Mouse (Mus musculus) forebrain, postnatal 0 days (tissue): ENCODE results near the gene Epha6. TPM values are rescaled to one million over a fixed set of nuclear protein-coding genes. Genes with fewer than 3 reads are reported as not detected.

Experiments
- ATAC-seq: fragments of 200-750 bp; cut with Nextera tagmentation; 2 replicates; pipeline ENCODE4 v1.8.0; 2017; ENCODE audit warnings: mild to moderate bottlenecking, moderate library complexity
- DNase-seq: peaks from one replicate; pipeline ENCODE4 v3.0.0-alpha.2; 2015
- H3K27ac ChIP-seq: fragments of 300-500 bp; sonication (generic); 2 replicates; pipeline ENCODE4 v1.5.1; 2014; ENCODE audit warnings: low read depth, mild to moderate bottlenecking, antibody characterized with exemption, low read length, moderate library complexity, mixed read lengths
- H3K27me3 ChIP-seq: fragments of 300-500 bp; sonication (generic); 2 replicates; pipeline ENCODE4 v1.6.1; 2014; ENCODE audit warnings: mild to moderate bottlenecking, low read length, mixed read lengths; ENCODE audit not compliant: insufficient read depth
- H3K36me3 ChIP-seq: fragments of 300-500 bp; sonication (generic); 2 replicates; pipeline ENCODE4 v1.6.1; 2014; ENCODE audit warnings: mild to moderate bottlenecking, moderate library complexity; ENCODE audit not compliant: insufficient read depth
- H3K4me1 ChIP-seq: fragments of 300-500 bp; sonication (generic); 2 replicates; pipeline ENCODE4 v1.6.1; 2014; ENCODE audit warnings: antibody characterized with exemption; ENCODE audit not compliant: insufficient read depth
- H3K4me2 ChIP-seq: fragments of 300-500 bp; sonication (generic); 2 replicates; pipeline ENCODE4 v1.6.1; 2014; ENCODE audit warnings: low read depth, mild to moderate bottlenecking, moderate library complexity
- H3K4me3 ChIP-seq: fragments of 300-500 bp; sonication (generic); 2 replicates; pipeline ENCODE4 v1.5.1; 2014; ENCODE audit warnings: low read depth, low read length, mixed read lengths
- H3K9ac ChIP-seq: fragments of 300-500 bp; sonication (generic); 2 replicates; pipeline ENCODE4 v1.6.1; 2014; ENCODE audit warnings: mild to moderate bottlenecking
- H3K9me3 ChIP-seq: fragments of 300-500 bp; sonication (generic); 2 replicates; pipeline ENCODE4 v1.6.1; 2016; ENCODE audit warnings: low read length
- CTCF ChIP-seq: sonication (generic); IDR thresholded peaks from 2 replicates; pipeline ENCODE4 v1.5.1; 2016; ENCODE audit warnings: antibody characterized with exemption, control low read depth, low read depth
- WGBS: fragments of 180-500 bp; shearing (Covaris S2); extraction: QIAGEN DNeasy Blood & Tissue Kit; methylation state at CpG from one replicate; pipeline ENCODE4 v1.1.7; 2014; 5-methylcytosine and 5-hydroxymethylcytosine counted together
- polyA plus RNA-seq: library from polyadenylated mRNA; unstranded; fragments of >200 nt; fragmentation: Nextera tagmentation; extraction: Ambion mirVana; gene quantifications from 2 replicates; pipeline ENCODE4 v1.2.1, GENCODE M21; 2015
- total RNA-seq: library from RNA; depleted of rRNA; stranded (reverse); fragments of >200 nt; gene quantifications from 2 replicates; pipeline ENCODE4 v1.2.3, GENCODE M21; 2014

Epha6 gene
- total and polyA plus RNA-seq, 2 experiments from 2014 or later: 8.1 to 29.3 TPM

DNA sequence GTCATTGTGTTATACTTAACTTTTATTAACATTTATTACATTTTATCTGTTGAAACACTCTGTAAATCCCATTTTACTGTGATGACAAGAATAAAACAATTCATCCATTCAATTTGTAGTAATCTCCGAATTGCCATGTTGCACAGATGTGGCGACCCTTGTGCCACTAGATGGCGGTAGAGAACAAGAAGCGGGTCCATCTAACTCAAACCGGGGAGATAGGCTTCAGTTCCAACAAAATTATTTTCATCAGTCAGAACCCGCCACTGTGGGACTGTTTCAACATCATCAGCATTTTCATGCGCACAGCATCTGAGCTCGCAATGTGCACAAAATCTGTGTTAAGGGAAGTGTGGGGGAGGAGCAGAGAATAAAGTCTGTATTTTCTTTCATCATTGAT lies 921.9 kb downstream of the Epha6 start:
- ATAC-seq (peak; percentile 95), DNase-seq (peak; percentile 92)
- peak; percentile 98 for TF ChIP-seq CTCF
- Histone ChIP-seq H3K27ac (no peak overlapping the region), H3K4me1 (no peaks in the 10 kb centered on the region), H3K9me3 (no peaks in the 10 kb centered on the region), H3K4me2 (peak overlapping the region; percentile 24; the same call in 1 of the 2 replicates), H3K36me3 (no peaks in the 10 kb centered on the region), H3K9ac (no peak overlapping the region), H3K4me3 (no peak overlapping the region), H3K27me3 (no peaks in the 10 kb centered on the region)
- WGBS: under 1% methylated on average over 8 of the region's 8 CpGs

DNA sequence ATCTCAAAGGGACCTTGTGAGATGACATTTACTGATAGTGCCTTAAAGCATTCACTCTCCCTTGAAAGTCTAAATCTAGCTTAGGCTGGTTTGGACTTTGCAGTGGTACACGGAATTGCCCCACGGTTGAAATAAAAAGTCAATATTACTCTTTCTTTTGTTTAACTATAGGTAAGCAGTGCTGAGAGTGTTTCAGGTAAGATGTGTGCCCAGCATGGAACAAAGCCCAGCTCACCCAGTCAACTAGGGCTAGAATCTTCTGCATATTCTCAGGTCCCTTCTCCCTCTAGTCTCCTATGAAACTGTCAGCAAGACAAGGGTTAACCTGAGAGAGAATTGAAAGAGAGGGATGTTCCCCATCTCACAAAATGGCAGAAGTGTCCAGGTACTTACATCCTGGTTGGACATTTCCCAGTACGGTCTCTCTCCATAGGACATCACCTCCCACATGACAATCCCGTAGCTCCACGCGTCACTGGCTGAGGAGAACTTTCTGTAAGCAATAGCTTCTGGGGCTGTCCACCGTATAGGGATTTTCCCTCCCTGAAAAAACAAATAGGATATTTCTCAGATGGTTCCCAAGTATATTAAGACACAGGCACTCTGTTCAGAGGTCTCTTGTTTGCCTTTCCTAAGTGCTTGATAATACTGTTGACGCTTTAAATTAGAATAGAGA lies 923.0 kb downstream of the Epha6 start:
- no peaks in the 10 kb centered on the region for H3K4me1 ChIP-seq
- WGBS: 84% methylated on average over 8 of the region's 8 CpGs
- no peak overlapping the region for H3K27ac ChIP-seq
- no peak overlapping the region for H3K9ac ChIP-seq
- TF ChIP-seq CTCF: no peak
- no peak overlapping the region for H3K4me3 ChIP-seq
- H3K27me3 ChIP-seq: no peaks in the 10 kb centered on the region
- H3K9me3 ChIP-seq: no peaks in the 10 kb centered on the region
- H3K36me3 ChIP-seq: no peaks in the 10 kb centered on the region
- no peak for DNase-seq
- no peak overlapping the region for H3K4me2 ChIP-seq
- no peak for ATAC-seq

DNA sequence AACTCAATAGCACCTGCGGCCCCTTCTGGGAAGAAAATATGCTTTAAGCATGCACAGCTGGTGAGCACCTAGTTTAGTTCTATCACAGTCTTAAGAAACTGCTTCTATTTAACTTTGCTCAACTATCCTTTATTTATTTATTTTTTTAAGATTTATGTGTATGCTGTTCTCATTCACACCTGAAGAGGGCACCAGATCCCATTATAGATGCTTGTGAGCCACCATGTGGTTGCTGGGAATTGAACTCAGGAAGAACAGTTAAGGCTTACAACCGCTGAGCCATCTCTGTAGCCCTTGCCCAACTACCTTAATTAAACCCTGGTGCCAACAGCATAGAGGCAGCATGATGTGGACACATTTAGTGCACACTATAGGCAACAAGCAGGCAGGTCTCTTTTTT lies 938.4 kb downstream of the Epha6 start:
- Histone ChIP-seq H3K27ac (no peak overlapping the region), H3K36me3 (no peaks in the 10 kb centered on the region), H3K9me3 (no peaks in the 10 kb centered on the region), H3K4me2 (no peak overlapping the region), H3K27me3 (no peaks in the 10 kb centered on the region), H3K4me1 (no peaks in the 10 kb centered on the region), H3K4me3 (no peak overlapping the region), H3K9ac (no peak overlapping the region)
- 84% methylated on average over 2 of the region's 2 CpGs for WGBS
- TF ChIP-seq CTCF: no peak
- ATAC-seq (no peak), DNase-seq (no peak)

DNA sequence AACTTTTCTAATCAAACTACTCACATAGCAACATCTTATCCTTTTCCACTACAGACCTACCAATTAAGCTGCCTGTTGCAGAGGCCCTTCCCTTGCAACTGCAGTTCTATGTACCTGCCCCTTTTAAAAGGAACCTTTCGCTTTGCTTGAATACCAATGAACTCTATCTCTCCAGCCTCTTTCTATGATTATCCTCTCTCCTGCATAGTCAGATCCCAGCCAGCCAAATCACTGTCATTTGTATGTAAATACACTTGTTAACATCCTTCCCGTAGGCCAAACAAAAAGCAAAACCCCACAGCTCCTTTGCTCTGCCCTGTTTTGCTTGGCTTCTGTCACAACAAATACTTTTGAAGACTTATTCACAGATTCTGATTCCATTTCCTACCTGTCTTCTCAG lies 961.6 kb downstream of the Epha6 start:
- H3K9me3 ChIP-seq: no peaks in the 10 kb centered on the region
- no peak overlapping the region for H3K27ac ChIP-seq
- no peak for TF ChIP-seq CTCF
- no peaks in the 10 kb centered on the region for H3K27me3 ChIP-seq
- H3K4me3 ChIP-seq: no peak overlapping the region
- no peak for ATAC-seq
- no peaks in the 10 kb centered on the region for H3K4me1 ChIP-seq
- H3K4me2 ChIP-seq: no peak overlapping the region
- H3K36me3 ChIP-seq: no peaks in the 10 kb centered on the region
- no peak for DNase-seq
- H3K9ac ChIP-seq: no peak overlapping the region
- 45% methylated on average over 2 of the region's 2 CpGs for WGBS

DNA sequence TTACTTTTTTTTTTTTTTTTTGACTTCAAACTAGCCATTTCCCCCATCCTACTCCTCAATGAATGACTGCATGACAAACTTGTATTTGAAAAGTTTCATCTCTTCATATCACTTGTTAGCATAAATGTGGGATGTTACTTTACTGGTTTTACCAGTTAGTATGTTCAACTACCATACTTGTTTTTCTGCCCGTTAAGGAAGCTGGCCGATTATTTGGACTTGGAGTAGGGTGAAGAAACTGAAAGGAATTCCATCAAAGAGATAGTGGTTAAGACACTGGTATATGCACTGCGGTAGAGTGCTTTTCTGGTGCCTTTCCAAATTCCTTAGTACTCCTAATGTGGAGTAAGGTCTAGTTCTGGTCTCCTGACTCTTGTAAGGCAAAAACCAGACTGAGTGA lies 965.3 kb downstream of the Epha6 start:
- Histone ChIP-seq H3K4me2 (peak overlapping the region; percentile 72), H3K4me1 (0 out of 2 replicates have a peak, but pooled peaks cover 2% of the 10 kb centered on the region), H3K4me3 (peak overlapping the region; percentile 62; the same call in 1 of the 2 replicates), H3K9ac (no peak overlapping the region; the same call in 1 of the 2 replicates), H3K9me3 (no peaks in the 10 kb centered on the region), H3K27ac (no peak overlapping the region), H3K36me3 (no peaks in the 10 kb centered on the region), H3K27me3 (no peaks in the 10 kb centered on the region)
- DNase-seq (no peak), ATAC-seq (no peak)
- 86% methylated on average over 3 of the region's 3 CpGs for WGBS
- TF ChIP-seq CTCF: no peak

DNA sequence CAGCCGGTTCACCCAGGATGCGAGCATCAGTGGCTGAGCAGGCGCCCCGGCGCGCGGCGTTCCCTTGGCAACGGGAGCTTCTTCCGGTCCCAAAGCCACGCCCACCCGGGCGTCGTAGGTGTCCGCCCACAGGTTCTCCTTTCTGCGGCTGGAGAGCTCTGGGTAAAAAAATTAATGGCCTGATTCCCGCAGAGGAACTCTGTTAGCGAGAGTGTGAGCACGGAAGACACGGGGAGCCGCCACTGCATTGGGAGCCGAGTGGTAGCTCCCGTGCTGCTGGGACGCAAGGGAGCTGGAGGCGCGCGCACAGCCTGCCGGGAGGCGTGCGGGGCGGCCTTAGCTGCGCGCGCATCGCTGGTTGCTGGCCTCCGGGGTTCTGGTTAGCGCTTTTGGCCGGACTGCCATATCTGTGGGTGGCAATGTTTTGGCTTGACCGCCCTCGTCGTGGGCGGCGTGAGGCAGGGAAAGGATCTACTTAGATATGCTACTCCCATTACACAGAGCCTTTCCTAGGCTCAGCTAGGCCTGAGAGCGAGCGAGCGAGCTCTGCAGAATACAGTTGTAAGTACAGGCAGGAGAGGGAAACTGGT lies 966.1 kb downstream of the Epha6 start, which contains the start of gene Arl6:
Arl6 (minus strand) TSS at position 290 of the 590 bp plus-strand sequence.
- peak within 1 kb of the TSS; percentile 72 for H3K4me2 ChIP-seq
- peak within 1 kb of the TSS; percentile 98 for H3K27ac ChIP-seq
- H3K4me1 ChIP-seq: 0 out of 2 replicates have a peak, but pooled peaks cover 2% of the 10 kb centered on the region
- H3K4me3 ChIP-seq: peak within 1 kb of the TSS; percentile 62
- DNase-seq (peak; percentile 98), ATAC-seq (peak; percentile 97)
- no peaks in the 10 kb centered on the region for H3K36me3 ChIP-seq
- no peaks in the 10 kb centered on the region for H3K9me3 ChIP-seq
- peak within 1 kb of the TSS; percentile 70 for H3K9ac ChIP-seq
- TF ChIP-seq CTCF: no peak
- H3K27me3 ChIP-seq: no peaks in the 10 kb centered on the region
- whole genome bisulfite sequencing: 1% methylated on average over 46 of the region's 46 CpGs

DNA sequence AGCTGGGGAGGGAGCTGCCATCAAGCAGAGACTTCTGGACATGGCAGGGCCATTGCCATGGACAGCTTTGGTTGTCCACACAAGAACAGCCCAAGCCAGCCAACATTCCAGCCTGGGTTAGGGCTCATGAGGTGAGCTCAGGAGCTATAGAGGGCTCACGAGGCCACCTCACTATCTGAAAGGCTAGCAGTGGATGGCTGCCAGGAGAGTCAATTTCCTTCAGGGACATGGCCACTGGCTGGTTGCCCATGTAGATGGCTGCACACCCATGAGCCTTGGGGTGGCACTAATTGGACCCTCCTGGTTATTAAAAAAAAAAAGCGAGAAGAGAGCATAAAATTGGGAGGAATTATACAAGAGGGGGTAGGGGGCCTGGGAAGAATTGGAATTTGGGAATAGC lies 970.7 kb downstream of the Epha6 start:
- H3K27me3 ChIP-seq: no peaks in the 10 kb centered on the region

More for the DNA sequence above, 970.7 kb downstream of the Epha6 start:
- Histone ChIP-seq H3K9ac (no peak overlapping the region), H3K36me3 (peaks cover 6% of the 10 kb centered on the region), H3K9me3 (no peaks in the 10 kb centered on the region), H3K4me2 (no peak overlapping the region), H3K4me3 (no peak overlapping the region), H3K4me1 (0 out of 2 replicates have a peak, but pooled peaks cover 2% of the 10 kb centered on the region), H3K27ac (no peak overlapping the region)
- 71% methylated on average over 2 of the region's 2 CpGs for WGBS
- DNase-seq (no peak), ATAC-seq (no peak)
- TF ChIP-seq CTCF: no peak
